Mouse (Mus musculus) inflammation-experienced regulatory T-cells, adult 6 months (primary cell): Measurements from ENCODE around the gene Rell1. TPM values are rescaled to one million over a fixed set of nuclear protein-coding genes. Genes with fewer than 3 reads are reported as not detected.
"Not testable (repeated sequence)": the region's sequence is repeated elsewhere in the genome, so short reads cannot be mapped to it uniquely, and the experiment has no call there.

Experiments
- ATAC-seq: one replicate; pipeline ENCODE4 v1.8.0; 2017
- polyA plus RNA-seq, 3 experiments: library from polyadenylated mRNA; unstranded; fragments of 100-300 nt; shearing (Covaris generic); gene quantifications; one replicate each; pipeline ENCODE4 v1.2.1; 2017

Gene Rell1
- polyA plus RNA-seq, 3 experiments from 2014 or later, result 1.5 to 6.1 (median 4.8) TPM

GRCm38 (mm10) chr5:63897001-63897819 lies 71.5 kb downstream of the Rell1 start:
- not testable (repeated sequence) for ATAC-seq

- ATAC-seq, result no peak
These were observed 76.8 kb downstream of the Rell1 start for GRCm38 (mm10) chr5:63891912-63892311.

- ATAC-seq, result no peak
These were observed 77.5 kb downstream of the Rell1 start for GRCm38 (mm10) chr5:63891241-63891640.

- ATAC-seq, result no peak
These were observed 81.6 kb downstream of the Rell1 start for GRCm38 (mm10) chr5:63887111-63887510.

- no peak for ATAC-seq
These were observed 82.0 kb downstream of the Rell1 start for GRCm38 (mm10) chr5:63886709-63887108.

GRCm38 (mm10) chr5:63886292-63886691 lies 82.4 kb downstream of the Rell1 start:
- ATAC-seq, result no peak

- ATAC-seq, result no peak
These were observed 89.7 kb downstream of the Rell1 start for GRCm38 (mm10) chr5:63879026-63879425.

- ATAC-seq, result no peak
These were observed 92.6 kb downstream of the Rell1 start for GRCm38 (mm10) chr5:63876081-63876480.

- no peak for ATAC-seq
These were observed 93.8 kb downstream of the Rell1 start for GRCm38 (mm10) chr5:63874880-63875279.

GRCm38 (mm10) chr5:63872176-63872932 lies 96.3 kb downstream of the Rell1 start:
- ATAC-seq, result no peak

- no peak for ATAC-seq
These were observed 101.3 kb downstream of the Rell1 start for GRCm38 (mm10) chr5:63867421-63867820.

- ATAC-seq, result no peak
These were observed 109.8 kb downstream of the Rell1 start for GRCm38 (mm10) chr5:63858901-63859300.

Other genes starting within 250 kb of the Rell1 start
- not detected for gene 0610040J01Rik, start 156.5 kb downstream of the Rell1 start, polyA plus RNA-seq
- 10 to 100 TPM; 18.2 to 27.0 (median 19.2) TPM for gene Pgm2, start 124.1 kb upstream of the Rell1 start, polyA plus RNA-seq
- 10 to 100 TPM; 28.0 to 49.0 (median 34.6) TPM for gene Tbc1d1, start 187.4 kb upstream of the Rell1 start, polyA plus RNA-seq